Mouse (Mus musculus): ENCODE data around the gene Pmepa1. TPM values are rescaled to one million over a fixed set of nuclear protein-coding genes. Genes with fewer than 3 reads are reported as not detected.

The Pmepa1 gene
- total RNA-seq, 1 experiment from 2014 or later: 0.18 TPM

Other genes starting within 250 kb of the Pmepa1 start
- not detected in 2 replicates for gene Ctcfl, start 157.0 kb downstream of the Pmepa1 start, total RNA-seq (2017)
- not detected in 2 replicates for gene Pck1, start 123.5 kb downstream of the Pmepa1 start, total RNA-seq (2017)
- gene Zbp1, start 57.6 kb downstream of the Pmepa1 start, total RNA-seq (2017): 0.15 and 6.0 TPM in 2 replicates
- not detected in 2 replicates for gene 1700021F07Rik, start 246.1 kb upstream of the Pmepa1 start, total RNA-seq (2017)

Data from common myeloid progenitor, adult 5-6 weeks (primary cell).